Mouse (Mus musculus) kidney, adult 11 months (tissue): ENCODE measurements around the gene Stx17.
A peak's percentile ranks its signal among the peaks of the same experiment; 100 is the strongest.

Experiments used
- DNase-seq: peaks from one replicate; pipeline ENCODE4 v3.0.0; 2022

Gene Stx17

DNA sequence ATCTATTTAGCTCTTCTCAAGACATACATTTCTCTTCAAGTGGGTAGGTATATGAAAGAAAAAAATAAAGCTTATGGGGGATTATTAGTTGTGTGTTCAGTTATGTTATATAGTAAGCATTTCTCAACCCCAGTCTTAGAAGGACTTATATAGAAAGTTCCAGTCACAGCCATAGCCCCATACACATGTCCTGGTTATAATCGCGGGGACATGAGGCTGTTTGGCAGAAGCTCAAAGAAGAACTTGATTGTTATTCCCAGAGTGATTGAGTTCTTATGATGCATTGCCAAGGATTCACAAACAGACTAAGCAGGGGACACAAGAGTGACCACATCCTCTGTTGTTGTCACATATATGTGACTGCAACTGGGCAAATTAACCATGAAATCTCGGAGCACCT is 51.0 kb downstream of the Stx17 start:
- DNase-seq, result no peak

DNA sequence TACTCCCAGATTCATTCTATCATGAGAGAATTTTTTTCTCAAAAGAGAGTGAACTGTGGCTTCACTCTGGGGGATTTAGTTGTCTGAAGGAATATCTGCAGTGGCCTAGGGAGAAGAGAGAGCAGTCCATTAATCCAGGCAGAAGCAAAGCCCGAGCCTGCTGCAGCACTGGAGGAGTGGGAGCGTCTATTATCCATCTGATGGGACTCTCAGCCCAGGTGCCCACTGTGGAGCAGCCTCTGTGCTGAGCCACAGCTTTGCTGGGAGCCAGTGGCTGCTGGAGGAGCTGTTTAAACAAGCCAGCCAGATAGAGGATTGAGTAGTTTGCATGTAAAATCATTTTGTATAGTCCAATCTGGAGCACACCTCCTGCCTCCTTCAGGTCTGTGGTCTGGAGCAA is 56.2 kb downstream of the Stx17 start:
- DNase-seq, result no peak

DNA sequence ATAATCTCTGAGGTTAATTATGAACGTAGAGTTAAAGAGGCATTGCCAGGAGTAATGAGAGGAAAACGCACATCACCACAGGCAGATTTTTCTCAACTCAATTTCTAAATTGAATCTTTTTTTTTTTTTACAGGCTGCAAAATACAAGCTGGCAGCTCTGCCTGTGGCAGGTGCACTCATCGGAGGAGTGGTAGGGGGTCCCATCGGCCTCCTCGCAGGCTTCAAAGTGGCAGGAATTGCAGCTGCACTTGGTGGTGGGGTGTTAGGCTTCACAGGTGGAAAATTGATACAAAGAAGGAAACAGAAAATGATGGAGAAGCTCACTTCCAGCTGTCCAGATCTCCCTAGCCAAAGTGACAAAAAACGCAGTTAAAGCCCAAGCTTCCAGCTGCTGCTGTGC is 56.7 kb downstream of the Stx17 start:
- DNase-seq, result no peak

DNA sequence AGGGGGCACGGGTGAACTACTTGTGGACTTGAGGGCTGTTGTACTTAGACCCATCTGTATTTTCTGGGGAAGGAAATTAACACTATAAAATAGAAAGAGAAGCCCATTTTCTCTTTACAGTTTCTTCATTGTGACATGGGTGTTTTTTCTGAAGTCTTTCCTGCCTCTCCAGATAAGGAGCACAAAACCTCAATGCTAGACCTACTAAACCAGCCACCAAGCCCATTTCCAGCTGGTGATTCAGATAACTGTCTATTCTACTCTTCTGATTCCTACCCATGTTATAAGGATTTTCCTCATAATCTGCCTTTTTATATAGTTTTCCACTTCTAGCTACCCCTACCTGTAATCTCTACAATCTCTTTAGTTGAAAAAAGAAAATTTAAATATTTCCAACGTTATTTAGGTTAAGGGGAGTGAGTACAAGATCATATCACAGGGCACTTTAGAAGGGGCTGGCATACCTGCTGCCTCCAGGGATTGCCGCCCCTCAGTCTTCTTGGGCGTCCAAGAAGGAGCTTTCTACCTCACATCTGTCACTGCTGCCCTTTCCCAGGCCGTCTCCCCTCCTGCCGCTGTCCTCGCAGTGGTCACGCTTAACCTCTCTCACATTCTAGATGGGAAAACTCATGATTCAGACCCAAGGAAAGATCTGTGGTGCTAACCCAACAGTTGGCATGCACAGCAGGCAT is 57.5 kb downstream of the Stx17 start:
- DNase-seq, result no peak

DNA sequence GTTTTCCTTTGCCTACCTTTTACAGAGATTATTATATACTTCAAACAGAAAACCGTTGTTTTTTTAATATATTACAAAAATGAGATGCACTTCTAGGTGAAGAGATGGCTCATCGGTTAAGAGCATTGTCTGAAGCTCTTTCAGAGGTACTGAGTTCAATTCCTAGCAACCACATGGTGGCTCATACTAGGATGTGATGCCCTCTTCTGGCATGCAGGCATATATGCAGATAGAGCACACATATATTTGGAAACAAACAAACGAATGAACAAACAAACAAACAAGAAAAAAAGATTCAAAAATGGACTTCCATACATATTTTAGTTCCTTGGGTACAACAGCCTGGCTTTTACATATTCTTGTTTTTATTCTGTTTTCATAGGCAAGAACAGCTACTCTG is 73.2 kb downstream of the Stx17 start:
- no peak for DNase-seq

DNA sequence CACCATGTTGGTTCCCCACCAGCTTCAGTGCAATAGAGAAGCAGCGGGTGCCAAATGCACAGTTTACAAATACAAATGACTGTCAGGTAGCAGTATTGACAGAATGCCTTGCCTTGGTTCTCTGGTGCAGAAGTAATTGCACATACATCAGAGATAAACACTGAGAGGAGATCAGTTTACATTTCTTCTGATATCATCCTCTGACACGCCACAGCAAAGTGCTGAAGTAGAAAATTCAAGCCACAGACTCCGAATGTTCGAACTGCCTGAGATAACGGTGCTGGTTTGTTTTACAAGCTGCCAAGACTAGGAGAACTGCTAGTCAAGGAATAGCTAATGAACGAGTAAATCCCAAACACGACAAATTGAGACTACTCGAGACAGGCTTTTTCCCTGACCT is 73.7 kb downstream of the Stx17 start:
- DNase-seq, result no peak

DNA sequence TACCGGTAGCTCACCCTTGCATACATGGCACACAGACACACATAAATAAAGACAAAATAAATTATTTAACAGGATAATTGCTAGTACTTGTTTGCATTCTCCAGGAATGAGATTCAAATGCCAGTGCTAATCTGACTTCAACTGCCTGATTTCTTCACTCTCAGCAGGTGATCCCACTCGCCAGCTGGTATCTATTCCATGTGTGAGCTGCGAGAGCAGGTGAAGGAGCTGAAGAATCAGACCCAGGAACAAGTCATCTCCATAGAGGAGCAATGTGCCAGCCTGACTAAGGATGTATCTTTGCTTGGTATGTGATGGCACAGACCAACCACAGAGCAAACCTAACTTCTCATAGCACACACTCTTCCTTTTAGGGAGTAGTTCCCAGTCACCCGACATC is 78.8 kb downstream of the Stx17 start:
- no peak for DNase-seq

DNA sequence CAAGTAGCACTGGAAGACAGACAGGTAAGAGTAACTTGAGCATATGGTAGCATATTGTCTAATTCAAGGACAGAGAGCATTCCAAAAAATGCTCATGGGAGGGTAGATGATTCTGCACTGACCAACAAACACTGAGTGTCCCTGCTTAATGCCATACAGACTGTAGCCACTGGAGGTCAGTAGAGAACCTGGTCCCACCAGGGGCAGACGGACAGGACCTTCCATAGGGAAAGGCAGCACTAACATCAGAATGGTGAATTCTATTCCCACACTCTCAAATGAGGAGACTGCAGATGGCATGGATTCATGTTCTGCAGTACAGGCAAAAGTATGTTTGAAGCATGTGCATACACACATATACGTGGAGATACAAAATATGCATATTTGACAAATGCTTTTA is 100.5 kb downstream of the Stx17 start:
- peak; percentile 38 for DNase-seq

DNA sequence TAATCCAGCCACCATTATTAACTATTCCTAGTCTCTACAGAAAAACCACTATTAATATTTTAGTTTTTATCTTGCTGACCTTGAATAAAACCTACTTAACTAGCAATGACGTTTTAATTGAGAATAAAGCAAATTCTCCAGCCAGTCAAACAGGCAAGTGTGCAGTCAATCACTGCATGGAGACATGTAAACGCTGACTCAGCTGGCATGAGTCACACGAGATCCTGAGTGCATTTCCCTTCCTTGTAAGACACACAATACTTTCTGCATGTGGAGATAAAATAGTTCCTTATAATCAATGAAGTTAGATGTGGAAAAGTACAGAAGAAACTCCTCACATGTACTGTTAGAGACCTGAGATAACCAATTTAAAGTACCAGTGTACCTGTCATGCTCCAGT is 100.9 kb downstream of the Stx17 start:
- no peak for DNase-seq

DNA sequence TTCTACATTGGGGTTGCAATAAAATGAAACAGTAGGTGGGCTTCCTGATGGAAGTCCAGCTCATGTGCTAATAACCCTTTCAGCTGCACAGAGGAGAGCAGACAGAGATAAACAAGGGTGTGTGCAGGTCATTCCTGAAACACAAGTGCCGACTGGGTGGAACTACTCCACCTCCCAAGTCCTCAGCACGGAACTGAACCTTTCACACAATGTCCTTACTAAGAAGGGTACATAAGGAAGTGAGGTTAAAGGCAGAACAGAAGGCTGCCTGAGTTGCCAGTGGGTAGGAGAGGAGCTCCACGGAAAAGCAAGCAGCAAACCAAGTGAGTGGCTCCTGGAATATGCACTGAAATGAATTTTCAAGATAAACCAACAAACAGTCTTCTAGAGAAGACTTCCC is 102.1 kb downstream of the Stx17 start:
- no peak for DNase-seq
